Mouse (Mus musculus) heart, embryonic 12.5 days (tissue): ENCODE measurements around the gene Cyp2j12. TPM values are rescaled to one million over a fixed set of nuclear protein-coding genes. Genes with fewer than 3 reads are reported as not detected.
"Not testable (repeated sequence)": the region's sequence is repeated elsewhere in the genome, so short reads cannot be mapped to it uniquely, and the experiment has no call there.

Experiments
- ATAC-seq: fragments of 200-750 bp; cut with Nextera tagmentation; 2 replicates; pipeline ENCODE4 v1.8.0; 2017; ENCODE audit warnings: moderate TSS enrichment, moderate library complexity; ENCODE audit not compliant: insufficient number of reproducible peaks, low FRiP score
- H3K27ac ChIP-seq: fragments of 300-500 bp; sonication (generic); 2 replicates; pipeline ENCODE4 v1.5.1; 2016; ENCODE audit warnings: mild to moderate bottlenecking, moderate library complexity; ENCODE audit not compliant: poor library complexity, severe bottlenecking
- H3K27me3 ChIP-seq: fragments of 300-500 bp; sonication (generic); replicated peaks from 2 replicates; pipeline ENCODE4 v1.6.1; 2016; ENCODE audit warnings: mild to moderate bottlenecking, moderate library complexity
- H3K36me3 ChIP-seq: fragments of 300-500 bp; sonication (generic); 2 replicates; pipeline ENCODE4 v1.6.1; 2016; ENCODE audit warnings: mild to moderate bottlenecking, moderate library complexity
- H3K4me1 ChIP-seq: fragments of 300-500 bp; sonication (generic); replicated peaks from 2 replicates; pipeline ENCODE4 v1.6.1; 2016; ENCODE audit warnings: mild to moderate bottlenecking
- H3K4me2 ChIP-seq: fragments of 300-500 bp; sonication (generic); 2 replicates; pipeline ENCODE4 v1.6.1; 2016; ENCODE audit warnings: mild to moderate bottlenecking, moderate library complexity
- H3K4me3 ChIP-seq: fragments of 300-500 bp; sonication (generic); 2 replicates; pipeline ENCODE4 v1.5.1; 2016; ENCODE audit warnings: mild to moderate bottlenecking
- H3K9ac ChIP-seq: fragments of 300-500 bp; sonication (generic); 2 replicates; pipeline ENCODE4 v1.6.1; 2016; ENCODE audit warnings: mild to moderate bottlenecking, moderate library complexity
- H3K9me3 ChIP-seq: fragments of 300-500 bp; sonication (generic); replicated peaks from 2 replicates; pipeline ENCODE4 v1.6.1; 2016; ENCODE audit warnings: mild to moderate bottlenecking, moderate library complexity
- WGBS: fragments of 180-500 bp; shearing (Covaris S2); methylation state at CpG from one replicate; pipeline ENCODE4 v1.1.7; 2016; 5-methylcytosine and 5-hydroxymethylcytosine counted together
- polyA plus RNA-seq: library from polyadenylated mRNA; unstranded; fragments of >200 nt; fragmentation: Nextera tagmentation; extraction: Ambion mirVana; gene quantifications from 2 replicates; pipeline ENCODE4 v1.2.1, GENCODE M21; 2016

Cyp2j12 gene
- polyA plus RNA-seq, 1 experiment from 2014 or later, result not detected

DNA sequence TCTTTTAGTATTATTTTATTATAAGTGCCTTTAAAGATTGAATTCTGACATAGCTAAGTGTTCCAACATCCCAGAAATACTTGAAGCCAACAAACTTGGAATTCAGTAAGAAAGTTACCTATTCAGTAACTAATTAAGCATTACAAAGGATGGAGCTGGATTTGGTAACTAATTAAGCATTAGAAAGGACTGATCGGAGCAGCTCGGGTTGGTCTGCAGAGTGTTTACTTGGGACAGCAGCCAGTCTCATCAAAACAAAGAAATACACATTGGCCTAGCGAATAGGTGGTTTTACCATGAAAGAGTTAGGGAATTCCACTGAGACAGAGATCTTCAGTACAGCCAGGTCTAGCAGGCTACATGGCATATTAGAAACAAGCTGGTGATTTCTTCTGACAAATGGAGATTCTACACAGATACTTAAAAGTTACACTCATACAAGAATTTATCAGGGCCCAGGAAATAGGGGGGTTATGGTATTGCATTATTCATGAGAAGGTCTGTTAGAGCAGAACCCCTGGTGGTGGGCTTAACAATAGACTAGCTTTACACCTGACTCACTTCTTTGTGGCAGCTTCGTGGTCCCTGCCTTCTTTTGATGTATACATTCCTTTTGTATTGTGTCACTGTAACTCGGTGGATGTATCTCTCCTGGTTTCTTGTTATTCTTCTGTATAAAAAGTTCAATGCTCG, 51.5 kb downstream of the Cyp2j12 start:
- not testable (repeated sequence) for H3K27me3 ChIP-seq, H3K9ac ChIP-seq, H3K4me1 ChIP-seq, H3K36me3 ChIP-seq, H3K27ac ChIP-seq, ATAC-seq, H3K4me3 ChIP-seq, H3K4me2 ChIP-seq, H3K9me3 ChIP-seq
- WGBS, result 67% methylated on average over 6 of the region's 6 CpGs

DNA sequence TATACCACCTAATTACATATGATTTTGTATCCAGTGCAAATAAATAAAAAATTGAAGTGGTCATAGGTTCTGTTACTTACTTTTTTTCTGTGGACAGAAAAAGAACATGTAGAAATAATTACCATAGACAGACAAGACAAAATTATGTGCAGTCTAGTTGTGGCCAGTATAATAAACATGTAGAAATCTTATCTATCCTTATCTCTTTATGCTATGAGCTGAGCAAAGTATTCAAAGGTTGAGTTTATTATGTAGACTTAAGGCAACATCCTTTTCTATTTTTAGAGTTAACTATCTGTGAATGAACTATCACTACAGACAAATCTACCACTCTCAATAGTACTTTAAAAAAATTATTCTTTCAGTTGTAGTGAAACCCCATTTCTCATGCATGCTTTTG, 62.6 kb downstream of the Cyp2j12 start:
- no peaks in the 10 kb centered on the region for H3K27me3 ChIP-seq
- no peaks in the 10 kb centered on the region for H3K36me3 ChIP-seq
- no peak overlapping the region for H3K9ac ChIP-seq
- H3K4me3 ChIP-seq, result no peak overlapping the region
- ATAC-seq, result no peak
- H3K27ac ChIP-seq, result no peak overlapping the region
- peaks cover 4% of the 10 kb centered on the region; the same call in 1 of the 2 replicates for H3K4me1 ChIP-seq
- H3K9me3 ChIP-seq, result no peaks in the 10 kb centered on the region
- no peak overlapping the region for H3K4me2 ChIP-seq

DNA sequence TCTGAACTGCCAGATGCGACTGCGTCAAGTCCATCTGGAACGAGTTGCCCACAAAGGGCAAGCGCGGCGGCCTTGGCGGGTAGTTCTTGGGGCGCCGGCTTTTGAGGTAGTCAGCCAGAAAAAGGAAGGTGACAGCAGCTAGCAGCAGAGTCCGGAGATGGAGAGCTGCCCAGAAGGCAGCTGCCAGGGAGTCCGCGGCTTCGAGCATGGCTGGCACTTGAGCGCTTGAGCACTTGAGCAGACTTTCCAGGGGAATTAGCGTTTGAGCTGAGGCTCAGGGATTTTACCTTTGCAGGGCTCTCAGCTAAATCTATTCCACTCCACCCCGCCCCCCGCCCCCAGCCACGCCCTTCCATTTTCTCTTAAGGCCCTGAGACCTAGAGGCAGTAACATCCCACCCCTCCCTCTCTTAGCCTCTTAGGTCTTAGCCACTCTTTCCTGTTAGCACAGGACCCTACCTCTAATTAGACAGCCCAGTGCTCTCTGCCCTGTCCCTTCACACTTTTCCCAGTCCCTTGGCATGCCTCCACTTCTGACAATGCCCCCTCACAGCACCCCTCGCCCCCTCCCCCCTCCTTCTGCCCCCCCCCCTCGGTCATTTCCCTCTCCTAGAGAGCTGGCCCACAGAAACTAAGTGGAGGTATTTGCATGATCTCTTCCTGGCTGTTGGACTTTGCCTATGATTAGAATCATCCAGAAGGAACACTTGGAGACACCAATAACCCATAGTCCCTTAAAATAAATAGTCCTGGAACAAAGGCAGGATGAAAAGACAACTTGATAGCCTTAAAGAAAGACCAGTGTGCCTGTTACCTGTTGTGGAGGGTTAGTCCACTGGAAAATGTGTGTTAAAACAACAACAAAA, 63.5 kb downstream of the Cyp2j12 start, which contains the start of gene Cyp2j13:
Gene Cyp2j13, minus strand, starts transcription at position 286 of the 865 bp plus-strand sequence.
- peaks cover 4% of the 10 kb centered on the region; the same call in 1 of the 2 replicates for H3K4me1 ChIP-seq
- no peak within 1 kb of the TSS for H3K27ac ChIP-seq
- H3K4me3 ChIP-seq, result peak within 1 kb of the TSS; percentile 32
- 11% methylated on average over 20 of the region's 20 CpGs for WGBS
- peak within 1 kb of the TSS; percentile 41; the same call in 1 of the 2 replicates for H3K9ac ChIP-seq
- H3K36me3 ChIP-seq, result no peaks in the 10 kb centered on the region
- no peak for ATAC-seq
- peak within 1 kb of the TSS; percentile 68 for H3K4me2 ChIP-seq
- no peaks in the 10 kb centered on the region for H3K27me3 ChIP-seq
- no peaks in the 10 kb centered on the region for H3K9me3 ChIP-seq

DNA sequence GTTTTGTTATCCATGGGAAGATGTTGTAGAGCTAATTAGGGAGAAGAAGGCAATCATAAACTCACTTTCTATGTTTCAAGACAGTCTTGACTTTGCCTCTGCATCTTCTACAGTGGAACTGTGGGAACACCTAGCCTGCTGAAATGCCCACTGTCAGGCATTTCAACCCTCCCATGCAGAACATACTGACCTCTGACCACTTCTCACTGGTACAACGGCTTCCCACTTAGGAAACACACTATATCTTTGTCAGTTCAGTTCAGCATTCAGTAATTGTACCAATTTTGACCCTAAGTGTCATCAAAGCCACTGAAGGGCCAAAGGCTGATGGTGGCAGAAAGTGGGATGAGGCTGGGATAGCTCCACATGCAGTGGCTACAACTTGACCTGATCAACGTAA, 78.9 kb downstream of the Cyp2j12 start:
- H3K4me2 ChIP-seq, result no peak overlapping the region
- no peak overlapping the region for H3K4me3 ChIP-seq
- no peaks in the 10 kb centered on the region for H3K36me3 ChIP-seq
- no peaks in the 10 kb centered on the region for H3K27me3 ChIP-seq
- H3K4me1 ChIP-seq, result no peaks in the 10 kb centered on the region
- H3K9ac ChIP-seq, result no peak overlapping the region
- 80% methylated on average over 2 of the region's 2 CpGs for WGBS
- H3K9me3 ChIP-seq, result no peaks in the 10 kb centered on the region
- ATAC-seq, result no peak
- H3K27ac ChIP-seq, result no peak overlapping the region

DNA sequence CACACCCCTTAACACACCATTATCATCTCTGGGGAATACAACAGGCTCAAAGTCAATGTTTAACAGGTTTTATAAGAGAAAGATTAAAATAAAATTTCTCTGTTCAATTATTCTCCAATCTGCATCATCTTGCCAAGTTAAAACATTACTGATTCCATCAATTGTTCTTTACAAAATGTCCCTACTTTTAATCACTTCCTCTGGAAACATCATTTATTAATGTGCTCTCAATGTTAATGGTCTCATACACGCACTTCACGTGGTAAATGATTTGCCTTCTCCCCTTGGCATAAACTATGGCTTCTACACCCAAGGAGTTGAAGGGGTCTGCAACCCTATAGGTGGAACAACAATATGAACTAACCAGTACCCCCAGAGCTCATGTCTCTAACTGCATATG, 80.8 kb downstream of the Cyp2j12 start:
- Histone ChIP-seq H3K36me3 (no peaks in the 10 kb centered on the region), H3K9me3 (no peaks in the 10 kb centered on the region)
- 81% methylated on average over 2 of the region's 2 CpGs for WGBS

More for the DNA sequence above, 80.8 kb downstream of the Cyp2j12 start:
- no peak overlapping the region for H3K27ac ChIP-seq
- H3K4me1 ChIP-seq, result no peaks in the 10 kb centered on the region
- no peak overlapping the region for H3K4me2 ChIP-seq
- ATAC-seq, result no peak
- no peaks in the 10 kb centered on the region for H3K27me3 ChIP-seq
- H3K9ac ChIP-seq, result no peak overlapping the region
- H3K4me3 ChIP-seq, result no peak overlapping the region

Other genes starting within 250 kb of the Cyp2j12 start
- 11.0 and 11.7 TPM in 2 replicates for gene Hook1, start 173.9 kb downstream of the Cyp2j12 start, polyA plus RNA-seq
- gene Cyp2j13, start 63.6 kb downstream of the Cyp2j12 start, polyA plus RNA-seq, result not detected in 2 replicates
- not detected in 2 replicates for gene Cyp2j7, start 95.5 kb upstream of the Cyp2j12 start, polyA plus RNA-seq
- gene Cyp2j11, start 207.5 kb upstream of the Cyp2j12 start, polyA plus RNA-seq, result not detected in 2 replicates